Mouse (Mus musculus) midbrain, embryonic 10.5 days (tissue): ENCODE data around the gene Bcar3. TPM values are rescaled to one million over a fixed set of nuclear protein-coding genes. Genes with fewer than 3 reads are reported as not detected.

Experiments
- DNase-seq: peaks from one replicate; pipeline ENCODE4 v3.0.0-alpha.2; 2017; ENCODE audit warnings: low spot score
- H3K27ac ChIP-seq: fragments of 300-500 bp; sonication (generic); replicated peaks from 2 replicates; pipeline ENCODE4 v1.5.1; 2016; ENCODE audit warnings: mild to moderate bottlenecking
- H3K27me3 ChIP-seq: fragments of 300-500 bp; sonication (generic); 2 replicates; pipeline ENCODE4 v1.6.1; 2016; ENCODE audit warnings: low read depth, mild to moderate bottlenecking; ENCODE audit not compliant: poor library complexity, severe bottlenecking
- H3K36me3 ChIP-seq: fragments of 300-500 bp; sonication (generic); 2 replicates; pipeline ENCODE4 v1.6.1; 2016; ENCODE audit warnings: mild to moderate bottlenecking, moderate library complexity
- H3K4me1 ChIP-seq: fragments of 300-500 bp; sonication (generic); 2 replicates; pipeline ENCODE4 v1.6.1; 2016
- H3K4me3 ChIP-seq: fragments of 300-500 bp; sonication (generic); 2 replicates; pipeline ENCODE4 v1.5.1; 2016; ENCODE audit warnings: mild to moderate bottlenecking, moderate library complexity
- H3K9me3 ChIP-seq: fragments of 300-500 bp; sonication (generic); replicated peaks from 2 replicates; pipeline ENCODE4 v1.6.1; 2016; ENCODE audit warnings: mild to moderate bottlenecking
- WGBS: fragments of 180-500 bp; shearing (Covaris S2); methylation state at CpG from one replicate; pipeline ENCODE4 v1.1.7; 2016; 5-methylcytosine and 5-hydroxymethylcytosine counted together
- polyA plus RNA-seq: library from polyadenylated mRNA; unstranded; fragments of >200 nt; fragmentation: Nextera tagmentation; extraction: Ambion mirVana; gene quantifications from 2 replicates; pipeline ENCODE4 v1.2.1, GENCODE M21; 2016

Bcar3 gene
- polyA plus RNA-seq, 1 experiment from 2014 or later = 21.8 TPM

DNA sequence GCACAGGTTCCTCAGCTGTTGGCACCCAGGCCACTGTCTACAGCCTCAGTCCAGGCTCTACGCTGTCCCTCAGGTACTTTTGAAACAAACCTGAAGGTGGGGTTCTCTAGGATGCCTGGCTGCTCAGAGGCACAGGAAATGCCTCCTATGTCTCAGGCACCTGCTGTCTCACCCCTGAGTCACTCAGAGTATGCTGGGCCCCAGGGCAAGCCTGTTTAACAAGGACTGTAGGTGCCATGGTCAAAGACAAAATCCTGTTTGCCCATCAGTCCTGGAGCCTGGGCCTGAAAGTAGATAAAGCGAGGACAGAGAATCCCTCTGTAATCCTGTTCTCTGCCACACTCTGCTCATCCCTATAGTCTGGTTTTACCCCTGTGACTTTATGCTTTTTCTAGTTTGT lies 107.1 kb downstream of the Bcar3 start:
- Histone ChIP-seq H3K9me3 (no peaks in the 10 kb centered on the region), H3K27ac (no peak overlapping the region), H3K4me3 (no peak overlapping the region), H3K36me3 (no peaks in the 10 kb centered on the region), H3K4me1 (0 out of 2 replicates have a peak, but pooled peaks cover 3% of the 10 kb centered on the region), H3K27me3 (no peaks in the 10 kb centered on the region)
- no peak for DNase-seq
- WGBS = 100% methylated on average over 2 of the region's 2 CpGs

DNA sequence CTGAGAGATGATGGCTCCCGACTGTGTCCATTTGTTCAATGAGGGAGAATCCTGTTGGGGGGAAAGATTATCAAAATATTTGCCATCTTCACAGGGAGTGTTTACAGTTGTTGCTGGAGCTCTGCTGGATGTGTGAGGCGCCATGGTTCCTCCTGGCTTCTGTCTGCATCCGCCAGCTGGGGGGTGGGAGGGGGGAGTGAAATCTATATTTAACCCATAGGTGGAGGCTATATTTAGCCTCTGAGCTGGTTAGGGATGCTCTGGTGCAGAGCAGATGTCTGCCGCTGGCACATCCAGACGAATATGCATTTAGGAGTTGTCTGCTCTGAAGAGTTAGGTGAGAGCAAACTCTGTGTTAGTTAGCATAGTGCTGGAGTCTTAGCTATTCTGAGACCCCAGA lies 108.2 kb downstream of the Bcar3 start:
- peaks cover 3% of the 10 kb centered on the region; the same call in 1 of the 2 replicates for H3K4me1 ChIP-seq
- WGBS = 71% methylated on average over 5 of the region's 5 CpGs
- no peaks in the 10 kb centered on the region for H3K9me3 ChIP-seq
- no peak for DNase-seq
- H3K36me3 ChIP-seq = no peaks in the 10 kb centered on the region
- no peak overlapping the region for H3K27ac ChIP-seq
- H3K27me3 ChIP-seq = no peaks in the 10 kb centered on the region
- H3K4me3 ChIP-seq = no peak overlapping the region

- no peak for DNase-seq
- Histone ChIP-seq H3K9me3 (no peaks in the 10 kb centered on the region), H3K36me3 (no peaks in the 10 kb centered on the region), H3K4me3 (no peak overlapping the region), H3K27ac (no peak overlapping the region), H3K27me3 (no peaks in the 10 kb centered on the region), H3K4me1 (peaks cover 3% of the 10 kb centered on the region; the same call in 1 of the 2 replicates)
- WGBS = 89% methylated on average over 9 of the region's 9 CpGs
These were observed 110.1 kb downstream of the Bcar3 start for GRCm38 (mm10) chr3:122403860-122404557.

- 79% methylated on average over 8 of the region's 8 CpGs for WGBS
- Histone ChIP-seq H3K9me3 (no peaks in the 10 kb centered on the region), H3K4me3 (no peak overlapping the region), H3K36me3 (no peaks in the 10 kb centered on the region), H3K27ac (no peak overlapping the region; the same call in 1 of the 2 replicates), H3K4me1 (peaks cover 3% of the 10 kb centered on the region; the same call in 1 of the 2 replicates), H3K27me3 (no peaks in the 10 kb centered on the region)
- DNase-seq = no peak
These were observed 111.4 kb downstream of the Bcar3 start for GRCm38 (mm10) chr3:122405203-122405956.

DNA sequence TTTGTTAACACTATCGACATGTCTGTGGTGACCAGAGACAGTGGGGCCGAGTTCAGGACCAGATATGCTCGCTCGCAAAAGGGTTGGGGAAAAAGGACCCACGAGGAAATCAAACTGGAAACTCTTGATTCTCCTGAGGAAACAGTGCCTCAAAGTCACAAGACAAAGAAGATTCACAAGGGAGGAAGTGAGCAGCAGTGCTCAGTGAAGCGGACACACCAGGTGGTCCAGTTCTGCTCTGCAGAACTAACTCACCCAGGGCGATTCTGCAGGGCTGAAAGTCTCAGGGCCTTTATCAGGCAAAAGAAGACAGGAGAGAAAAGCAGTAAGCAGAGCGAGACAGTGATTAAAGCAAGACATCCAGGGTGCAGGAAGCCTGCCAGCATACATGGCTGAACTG lies 112.5 kb downstream of the Bcar3 start:
- no peak for DNase-seq
- Histone ChIP-seq H3K27ac (0 out of 2 replicates have a peak overlapping the region, but pooled peaks have one; percentile 1), H3K9me3 (no peaks in the 10 kb centered on the region), H3K4me1 (peaks cover 3% of the 10 kb centered on the region; the same call in 1 of the 2 replicates), H3K36me3 (no peaks in the 10 kb centered on the region), H3K27me3 (no peaks in the 10 kb centered on the region), H3K4me3 (no peak overlapping the region)
- 56% methylated on average over 8 of the region's 8 CpGs for WGBS

- Histone ChIP-seq H3K27ac (no peak overlapping the region), H3K4me1 (peaks cover 5% of the 10 kb centered on the region), H3K4me3 (no peak overlapping the region), H3K27me3 (peaks cover 5% of the 10 kb centered on the region), H3K36me3 (no peaks in the 10 kb centered on the region), H3K9me3 (no peaks in the 10 kb centered on the region)
- 89% methylated on average over 6 of the region's 6 CpGs for WGBS
- DNase-seq = no peak
These were observed 113.8 kb downstream of the Bcar3 start for GRCm38 (mm10) chr3:122407757-122408156.

- WGBS = 88% methylated on average over 15 of the region's 15 CpGs
- Histone ChIP-seq H3K4me3 (no peak overlapping the region), H3K4me1 (peaks cover 16% of the 10 kb centered on the region), H3K36me3 (no peaks in the 10 kb centered on the region), H3K27ac (no peak overlapping the region), H3K27me3 (peaks cover 10% of the 10 kb centered on the region), H3K9me3 (no peaks in the 10 kb centered on the region)
- DNase-seq = no peak
These were observed 114.9 kb downstream of the Bcar3 start for GRCm38 (mm10) chr3:122408798-122409311.

- DNase-seq = no peak
- Histone ChIP-seq H3K9me3 (no peaks in the 10 kb centered on the region), H3K27me3 (peaks cover 30% of the 10 kb centered on the region), H3K4me1 (peaks cover 28% of the 10 kb centered on the region), H3K36me3 (no peaks in the 10 kb centered on the region), H3K4me3 (no peak overlapping the region), H3K27ac (no peak overlapping the region)
- 83% methylated on average over 2 of the region's 2 CpGs for WGBS
These were observed 117.7 kb downstream of the Bcar3 start for GRCm38 (mm10) chr3:122411590-122411989.

GRCm38 (mm10) chr3:122413729-122414561 lies 120.0 kb downstream of the Bcar3 start:
- Histone ChIP-seq H3K27ac (peak overlapping the region; percentile 4; the same call in 1 of the 2 replicates), H3K4me3 (no peak overlapping the region)
- 32% methylated on average over 17 of the region's 17 CpGs for WGBS

DNA sequence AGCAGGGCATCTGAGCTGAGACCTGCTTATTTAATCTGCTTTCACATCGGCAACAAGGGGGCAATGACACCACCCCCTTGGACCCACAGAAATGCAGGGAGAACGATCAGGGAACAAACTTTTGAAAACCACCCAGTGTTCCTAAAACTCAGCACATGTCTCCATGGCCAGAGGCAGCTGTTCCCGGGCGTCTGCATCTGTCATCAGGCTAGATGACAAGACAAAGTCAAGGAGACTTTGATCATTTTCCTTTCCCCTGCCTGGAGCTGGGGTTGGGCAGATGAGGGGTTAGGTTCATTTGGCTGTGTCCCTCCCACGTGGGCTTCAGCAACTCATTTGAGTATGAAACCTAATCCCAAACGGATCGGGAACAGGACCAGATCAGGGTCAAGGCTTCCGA lies 120.9 kb downstream of the Bcar3 start:
- Histone ChIP-seq H3K27me3 (peaks cover 57% of the 10 kb centered on the region), H3K4me1 (peaks cover 45% of the 10 kb centered on the region), H3K9me3 (no peaks in the 10 kb centered on the region), H3K27ac (no peak overlapping the region), H3K36me3 (no peaks in the 10 kb centered on the region), H3K4me3 (no peak overlapping the region)
- no peak for DNase-seq
- 72% methylated on average over 8 of the region's 8 CpGs for WGBS

More at GRCm38 (mm10) chr3:122413729-122414561, 120.0 kb downstream of the Bcar3 start:
- H3K36me3 ChIP-seq = no peaks in the 10 kb centered on the region
- no peaks in the 10 kb centered on the region for H3K9me3 ChIP-seq
- H3K27me3 ChIP-seq = peaks cover 51% of the 10 kb centered on the region
- no peak for DNase-seq
- H3K4me1 ChIP-seq = peaks cover 38% of the 10 kb centered on the region

DNA sequence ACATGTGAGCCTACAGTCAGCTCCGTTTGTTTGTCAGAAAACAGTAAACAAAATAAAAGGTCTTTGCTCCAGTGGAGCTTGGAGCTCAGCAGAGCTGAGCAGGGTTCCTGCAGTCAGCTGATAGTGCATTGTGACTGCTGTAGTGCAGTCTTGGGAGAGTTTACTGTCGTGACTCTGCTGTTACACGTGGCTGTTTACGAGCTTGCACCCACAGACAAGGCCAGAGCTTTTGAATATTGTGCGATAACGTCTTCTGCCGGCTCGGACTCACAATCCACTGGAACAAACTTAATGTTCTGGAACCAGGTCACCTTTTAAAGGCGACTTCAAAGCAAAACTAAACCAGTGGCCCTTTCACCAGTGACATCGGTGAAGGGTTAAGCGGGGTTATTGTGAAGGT lies 123.5 kb downstream of the Bcar3 start:
- no peak for DNase-seq

GRCm38 (mm10) chr3:122418564-122419274 lies 124.8 kb downstream of the Bcar3 start:
- no peak for DNase-seq
- H3K4me1 ChIP-seq = peaks cover 58% of the 10 kb centered on the region
- peaks cover 13% of the 10 kb centered on the region for H3K36me3 ChIP-seq
- H3K27ac ChIP-seq = no peak overlapping the region
- H3K4me3 ChIP-seq = peak overlapping the region; percentile 80; the same call in 1 of the 2 replicates
- peaks cover 55% of the 10 kb centered on the region for H3K27me3 ChIP-seq
- no peaks in the 10 kb centered on the region for H3K9me3 ChIP-seq
- WGBS = 30% methylated on average over 16 of the region's 16 CpGs

More for the DNA sequence above, 123.5 kb downstream of the Bcar3 start:
- Histone ChIP-seq H3K27ac (no peak overlapping the region), H3K9me3 (no peaks in the 10 kb centered on the region), H3K4me1 (peaks cover 69% of the 10 kb centered on the region), H3K27me3 (peaks cover 59% of the 10 kb centered on the region), H3K4me3 (no peak overlapping the region), H3K36me3 (peaks cover 3% of the 10 kb centered on the region; the same call in 1 of the 2 replicates)
- 39% methylated on average over 11 of the region's 11 CpGs for whole genome bisulfite sequencing
